Mouse (Mus musculus): ENCODE data around the gene Hes2.

The Hes2 gene

GRCm38 (mm10) chr4:152120311-152121182 is 38.1 kb upstream of the Hes2 start:
- Histone ChIP-seq H3K27me3 (ENCODE audit: insufficient read depth, low read length) (peaks cover 89% of the 10 kb centered on the region), H3K4me3 (replicated peaks; ENCODE audit: low read length) (peak overlapping the region; percentile 74), H3K4me1 (replicated peaks; ENCODE audit: low read depth, low read length) (peaks cover 89% of the 10 kb centered on the region), H3K36me3 (ENCODE audit: insufficient read depth, low read length) (peaks cover 21% of the 10 kb centered on the region), H3K9me3 (ENCODE audit: low read length) (0 out of 2 replicates have a peak, but pooled peaks cover 4% of the 10 kb centered on the region)
- TF ChIP-seq POU5F1 (IDR thresholded peaks at IDR 0.05; ENCODE audit: borderline replicate concordance, low read length) (no peak), CTCF (conservative IDR thresholded peaks at IDR 0.05; ENCODE audit: low read length) (no peak), NANOG (IDR thresholded peaks at IDR 0.05; ENCODE audit: borderline replicate concordance, low read length) (no peak)

GRCm38 (mm10) chr4:152121183-152121505 is 37.5 kb upstream of the Hes2 start:
- H3K4me1 ChIP-seq (replicated peaks; ENCODE audit: low read depth, low read length), result peaks cover 87% of the 10 kb centered on the region
- H3K27me3 ChIP-seq (ENCODE audit: insufficient read depth, low read length), result peaks cover 95% of the 10 kb centered on the region
- H3K9me3 ChIP-seq (ENCODE audit: low read length), result 0 out of 2 replicates have a peak, but pooled peaks cover 4% of the 10 kb centered on the region
- H3K4me3 ChIP-seq (replicated peaks; ENCODE audit: low read length), result peak overlapping the region; percentile 74
- peaks cover 21% of the 10 kb centered on the region for H3K36me3 ChIP-seq (ENCODE audit: insufficient read depth, low read length)
- TF ChIP-seq POU5F1 (IDR thresholded peaks at IDR 0.05; ENCODE audit: borderline replicate concordance, low read length) (no peak), NANOG (IDR thresholded peaks at IDR 0.05; ENCODE audit: borderline replicate concordance, low read length) (no peak), CTCF (conservative IDR thresholded peaks at IDR 0.05; ENCODE audit: low read length) (no peak)

- 0 out of 2 replicates have a peak, but pooled peaks cover 4% of the 10 kb centered on the region for H3K9me3 ChIP-seq (ENCODE audit: low read length)
- TF ChIP-seq NANOG (IDR thresholded peaks at IDR 0.05; ENCODE audit: borderline replicate concordance, low read length), result no peak
- TF ChIP-seq POU5F1 (IDR thresholded peaks at IDR 0.05; ENCODE audit: borderline replicate concordance, low read length), result no peak
- TF ChIP-seq CTCF (conservative IDR thresholded peaks at IDR 0.05; ENCODE audit: low read length), result no peak
- H3K4me1 ChIP-seq (replicated peaks; ENCODE audit: low read depth, low read length), result peaks cover 85% of the 10 kb centered on the region
- H3K36me3 ChIP-seq (ENCODE audit: insufficient read depth, low read length), result 0 out of 2 replicates have a peak, but pooled peaks cover 3% of the 10 kb centered on the region
- no peak overlapping the region for H3K4me3 ChIP-seq (replicated peaks; ENCODE audit: low read length)
- peaks cover 96% of the 10 kb centered on the region for H3K27me3 ChIP-seq (ENCODE audit: insufficient read depth, low read length)
Observed at GRCm38 (mm10) chr4:152124361-152124961, 34.2 kb upstream of the Hes2 start.

- Histone ChIP-seq H3K4me1 (replicated peaks; ENCODE audit: low read depth, low read length) (peaks cover 85% of the 10 kb centered on the region), H3K36me3 (ENCODE audit: insufficient read depth, low read length) (0 out of 2 replicates have a peak, but pooled peaks cover 3% of the 10 kb centered on the region), H3K27me3 (ENCODE audit: insufficient read depth, low read length) (peaks cover 96% of the 10 kb centered on the region), H3K9me3 (ENCODE audit: low read length) (0 out of 2 replicates have a peak, but pooled peaks cover 4% of the 10 kb centered on the region), H3K4me3 (replicated peaks; ENCODE audit: low read length) (peak overlapping the region; percentile 68)
- TF ChIP-seq CTCF (conservative IDR thresholded peaks at IDR 0.05; ENCODE audit: low read length), result no peak
- no peak for TF ChIP-seq NANOG (IDR thresholded peaks at IDR 0.05; ENCODE audit: borderline replicate concordance, low read length)
- no peak for TF ChIP-seq POU5F1 (IDR thresholded peaks at IDR 0.05; ENCODE audit: borderline replicate concordance, low read length)
Observed at GRCm38 (mm10) chr4:152125161-152126025, 33.3 kb upstream of the Hes2 start.

GRCm38 (mm10) chr4:152126026-152126920 is 32.4 kb upstream of the Hes2 start:
- H3K27me3 ChIP-seq (ENCODE audit: insufficient read depth, low read length), result peaks cover 96% of the 10 kb centered on the region

GRCm38 (mm10) chr4:152127884-152128283 is 30.8 kb upstream of the Hes2 start:
- peaks cover 100% of the 10 kb centered on the region for H3K27me3 ChIP-seq (ENCODE audit: insufficient read depth, low read length)
- 0 out of 2 replicates have a peak, but pooled peaks cover 3% of the 10 kb centered on the region for H3K36me3 ChIP-seq (ENCODE audit: insufficient read depth, low read length)
- 0 out of 2 replicates have a peak, but pooled peaks cover 4% of the 10 kb centered on the region for H3K9me3 ChIP-seq (ENCODE audit: low read length)
- peaks cover 84% of the 10 kb centered on the region for H3K4me1 ChIP-seq (replicated peaks; ENCODE audit: low read depth, low read length)
- TF ChIP-seq NANOG (IDR thresholded peaks at IDR 0.05; ENCODE audit: borderline replicate concordance, low read length) (no peak), POU5F1 (IDR thresholded peaks at IDR 0.05; ENCODE audit: borderline replicate concordance, low read length) (no peak), CTCF (conservative IDR thresholded peaks at IDR 0.05; ENCODE audit: low read length) (no peak)
- H3K4me3 ChIP-seq (replicated peaks; ENCODE audit: low read length), result peak overlapping the region; percentile 26; the same call in 1 of the 2 replicates

More at GRCm38 (mm10) chr4:152126026-152126920, 32.4 kb upstream of the Hes2 start:
- TF ChIP-seq CTCF (conservative IDR thresholded peaks at IDR 0.05; ENCODE audit: low read length) (no peak), NANOG (IDR thresholded peaks at IDR 0.05; ENCODE audit: borderline replicate concordance, low read length) (no peak), POU5F1 (IDR thresholded peaks at IDR 0.05; ENCODE audit: borderline replicate concordance, low read length) (no peak)
- Histone ChIP-seq H3K9me3 (ENCODE audit: low read length) (0 out of 2 replicates have a peak, but pooled peaks cover 4% of the 10 kb centered on the region), H3K36me3 (ENCODE audit: insufficient read depth, low read length) (0 out of 2 replicates have a peak, but pooled peaks cover 3% of the 10 kb centered on the region), H3K4me1 (replicated peaks; ENCODE audit: low read depth, low read length) (peaks cover 80% of the 10 kb centered on the region), H3K4me3 (replicated peaks; ENCODE audit: low read length) (peak overlapping the region; percentile 68)

- peaks cover 100% of the 10 kb centered on the region for H3K27me3 ChIP-seq (ENCODE audit: insufficient read depth, low read length)
- H3K36me3 ChIP-seq (ENCODE audit: insufficient read depth, low read length), result 0 out of 2 replicates have a peak, but pooled peaks cover 3% of the 10 kb centered on the region
- no peak for TF ChIP-seq NANOG (IDR thresholded peaks at IDR 0.05; ENCODE audit: borderline replicate concordance, low read length)
- no peak for TF ChIP-seq POU5F1 (IDR thresholded peaks at IDR 0.05; ENCODE audit: borderline replicate concordance, low read length)
- no peak for TF ChIP-seq CTCF (conservative IDR thresholded peaks at IDR 0.05; ENCODE audit: low read length)
- 0 out of 2 replicates have a peak, but pooled peaks cover 4% of the 10 kb centered on the region for H3K9me3 ChIP-seq (ENCODE audit: low read length)
- H3K4me3 ChIP-seq (replicated peaks; ENCODE audit: low read length), result peak overlapping the region; percentile 26; the same call in 1 of the 2 replicates
- peaks cover 85% of the 10 kb centered on the region for H3K4me1 ChIP-seq (replicated peaks; ENCODE audit: low read depth, low read length)
Observed at GRCm38 (mm10) chr4:152128784-152129183, 29.9 kb upstream of the Hes2 start.
